Mouse (Mus musculus) myocyte (in vitro differentiated cells): Measurements from ENCODE around the gene Med9. TPM values are rescaled to one million over a fixed set of nuclear protein-coding genes. Genes with fewer than 3 reads are reported as not detected.

Experiments used
- H3K27me3 ChIP-seq: one replicate; pipeline ENCODE4 v1.6.1; 2011; ENCODE audit not compliant: control insufficient read depth, insufficient read depth, insufficient read length
- H3K36me3 ChIP-seq: one replicate; pipeline ENCODE4 v1.6.1; 2011; ENCODE audit not compliant: control insufficient read depth, insufficient read depth
- H3K4me2 ChIP-seq: one replicate; pipeline ENCODE4 v1.6.1; 2011; ENCODE audit warnings: low read depth, control low read depth
- H3K4me3 ChIP-seq: one replicate; pipeline ENCODE4 v1.5.1; 2011; ENCODE audit warnings: mild to moderate bottlenecking, control low read depth, moderate library complexity
- H3K79me2 ChIP-seq: one replicate; pipeline ENCODE4 v1.6.1; 2011; ENCODE audit not compliant: control insufficient read depth, insufficient read depth
- H3ac ChIP-seq: one replicate; pipeline ENCODE4 v1.6.1; 2011; ENCODE audit not compliant: control insufficient read depth, insufficient read length
- CEBPB ChIP-seq: IDR thresholded peaks from 2 replicates; pipeline ENCODE4 v1.6.1; 2011; ENCODE audit warnings: mild to moderate bottlenecking, moderate library complexity; ENCODE audit not compliant: poor library complexity, insufficient read depth, severe bottlenecking
- E2F4 ChIP-seq: IDR thresholded peaks from one replicate; pipeline ENCODE4 v1.6.1; 2011; ENCODE audit warnings: mild to moderate bottlenecking, control low read depth, moderate library complexity; ENCODE audit not compliant: insufficient read depth
- MAX ChIP-seq: IDR thresholded peaks from one replicate; pipeline ENCODE4 v1.6.1; 2011; ENCODE audit warnings: low read depth, mild to moderate bottlenecking, control low read depth
- MYOD1 ChIP-seq, 3 experiments: IDR thresholded peaks; one replicate each; pipeline ENCODE4 v1.6.1; 2011; ENCODE audit warnings: control low read depth in 2 of 3, low read depth in 2 of 3, mild to moderate bottlenecking in 2 of 3, moderate library complexity in 1 of 3; ENCODE audit not compliant: insufficient read length in 2 of 3, control insufficient read depth in 1 of 3
- MYOG ChIP-seq, 3 experiments: IDR thresholded peaks; one replicate each; pipeline ENCODE4 v1.6.1; 2011; ENCODE audit warnings: control low read depth in 2 of 3, low read depth in 2 of 3, mild to moderate bottlenecking in 2 of 3; ENCODE audit not compliant: insufficient read length in 2 of 3, control insufficient read depth in 1 of 3, insufficient read depth in 1 of 3
- POLR2A ChIP-seq: IDR thresholded peaks from one replicate; pipeline ENCODE4 v1.6.1; 2011; ENCODE audit warnings: low read depth, mild to moderate bottlenecking, control low read depth, moderate library complexity; ENCODE audit not compliant: insufficient read length
- POLR2AphosphoS2 ChIP-seq: IDR thresholded peaks from one replicate; pipeline ENCODE4 v1.6.1; 2011; ENCODE audit warnings: low read depth, control low read depth; ENCODE audit not compliant: insufficient read length
- REST ChIP-seq: IDR thresholded peaks from one replicate; pipeline ENCODE4 v1.6.1; 2011; ENCODE audit warnings: mild to moderate bottlenecking, control low read depth, moderate library complexity; ENCODE audit not compliant: insufficient read depth, insufficient read length
- SRF ChIP-seq: IDR thresholded peaks from one replicate; pipeline ENCODE4 v1.6.1; 2011; ENCODE audit warnings: low read depth; ENCODE audit not compliant: control insufficient read depth, insufficient read length
- TCF12 ChIP-seq: IDR thresholded peaks from one replicate; pipeline ENCODE4 v1.6.1; 2011; ENCODE audit warnings: mild to moderate bottlenecking, control low read depth; ENCODE audit not compliant: poor library complexity, insufficient read depth, severe bottlenecking
- TCF3 ChIP-seq: IDR thresholded peaks from one replicate; pipeline ENCODE4 v1.6.1; 2011; ENCODE audit warnings: low read depth, control low read depth; ENCODE audit not compliant: insufficient read length
- USF1 ChIP-seq: IDR thresholded peaks from one replicate; pipeline ENCODE4 v1.6.1; 2011; ENCODE audit warnings: low read depth, mild to moderate bottlenecking, control low read depth, moderate library complexity
- polyA plus RNA-seq: library from polyadenylated mRNA; unstranded; fragments of >200 nt; fragmentation: generic; extraction: Trizol; gene quantifications from one replicate; pipeline ENCODE4 v1.2.1, GENCODE M21; 2012; ENCODE audit warnings: missing spikeins

Gene Med9
- polyA plus RNA-seq, 1 experiment, result 41.6 TPM

GRCm38 (mm10) chr11:59918014-59918413, 30.0 kb upstream of the Med9 start:
- Histone ChIP-seq H3K27me3 (peaks cover 8% of the 10 kb centered on the region), H3K4me2 (no peak overlapping the region), H3K79me2 (no peaks in the 10 kb centered on the region), H3K36me3 (no peaks in the 10 kb centered on the region), H3K4me3 (no peak overlapping the region), H3ac (no peak overlapping the region)
- TF ChIP-seq MYOD1 (IDR thresholded peaks at IDR 0.05; ENCODE audit: control insufficient read depth in 1 of 3, insufficient read length in 2 of 3, low read depth in 2 of 3) (no peak), USF1 (no peak), MYOG (IDR thresholded peaks at IDR 0.05; ENCODE audit: control insufficient read depth in 1 of 3, insufficient read depth in 1 of 3, insufficient read length in 2 of 3, low read depth in 2 of 3) (no peak), REST (no peak)

GRCm38 (mm10) chr11:59919401-59919800, 28.6 kb upstream of the Med9 start:
- Histone ChIP-seq H3ac (no peak overlapping the region), H3K4me3 (no peak overlapping the region), H3K27me3 (peaks cover 8% of the 10 kb centered on the region), H3K36me3 (no peaks in the 10 kb centered on the region), H3K79me2 (no peaks in the 10 kb centered on the region), H3K4me2 (no peak overlapping the region)
- no peak for TF ChIP-seq TCF12
- TF ChIP-seq E2F4, result no peak
- TF ChIP-seq MYOD1 (IDR thresholded peaks at IDR 0.05; ENCODE audit: control insufficient read depth in 1 of 3, insufficient read length in 2 of 3, low read depth in 2 of 3), result no peak
- TF ChIP-seq MYOG (IDR thresholded peaks at IDR 0.05; ENCODE audit: control insufficient read depth in 1 of 3, insufficient read depth in 1 of 3, insufficient read length in 2 of 3, low read depth in 2 of 3), result no peak
- TF ChIP-seq REST, result no peak
- TF ChIP-seq MAX, result no peak
- TF ChIP-seq USF1, result no peak
- TF ChIP-seq TCF3, result no peak
- TF ChIP-seq POLR2A, result no peak

- Histone ChIP-seq H3K79me2 (no peaks in the 10 kb centered on the region), H3K4me2 (no peak overlapping the region), H3K36me3 (no peaks in the 10 kb centered on the region), H3K4me3 (no peak overlapping the region), H3K27me3 (peaks cover 6% of the 10 kb centered on the region), H3ac (no peak overlapping the region)
- TF ChIP-seq USF1 (no peak), TCF3 (no peak), MYOD1 (IDR thresholded peaks at IDR 0.05; ENCODE audit: control insufficient read depth in 1 of 3, insufficient read length in 2 of 3, low read depth in 2 of 3) (no peak), MYOG (IDR thresholded peaks at IDR 0.05; ENCODE audit: control insufficient read depth in 1 of 3, insufficient read depth in 1 of 3, insufficient read length in 2 of 3, low read depth in 2 of 3) (no peak), E2F4 (no peak), POLR2A (no peak), TCF12 (no peak), MAX (no peak), POLR2AphosphoS2 (no peak), CEBPB (no peak), SRF (no peak), REST (no peak)
These were observed 27.7 kb upstream of the Med9 start for GRCm38 (mm10) chr11:59920331-59920730.

- no peak overlapping the region for H3ac ChIP-seq
- TF ChIP-seq E2F4 (no peak), SRF (no peak), CEBPB (no peak), TCF12 (no peak), MAX (no peak), MYOG (IDR thresholded peaks at IDR 0.05; ENCODE audit: control insufficient read depth in 1 of 3, insufficient read depth in 1 of 3, insufficient read length in 2 of 3, low read depth in 2 of 3) (no peak), TCF3 (no peak), POLR2A (no peak), USF1 (no peak), MYOD1 (IDR thresholded peaks at IDR 0.05; ENCODE audit: control insufficient read depth in 1 of 3, insufficient read length in 2 of 3, low read depth in 2 of 3) (no peak), REST (no peak), POLR2AphosphoS2 (no peak)
- no peak overlapping the region for H3K4me3 ChIP-seq
- no peak overlapping the region for H3K4me2 ChIP-seq
- no peaks in the 10 kb centered on the region for H3K79me2 ChIP-seq
- H3K36me3 ChIP-seq, result no peaks in the 10 kb centered on the region
- H3K27me3 ChIP-seq, result peaks cover 5% of the 10 kb centered on the region
These were observed 26.7 kb upstream of the Med9 start for GRCm38 (mm10) chr11:59921265-59921664.

GRCm38 (mm10) chr11:59930031-59930430, 18.0 kb upstream of the Med9 start:
- Histone ChIP-seq H3K79me2 (no peaks in the 10 kb centered on the region), H3K4me3 (no peak overlapping the region), H3K4me2 (no peak overlapping the region), H3ac (no peak overlapping the region), H3K27me3 (peaks cover 44% of the 10 kb centered on the region), H3K36me3 (no peaks in the 10 kb centered on the region)
- no peak for TF ChIP-seq MAX
- TF ChIP-seq POLR2A, result no peak
- no peak for TF ChIP-seq USF1
- TF ChIP-seq MYOD1 (IDR thresholded peaks at IDR 0.05; ENCODE audit: control insufficient read depth in 1 of 3, insufficient read length in 2 of 3, low read depth in 2 of 3), result no peak
- TF ChIP-seq TCF3, result no peak
- no peak for TF ChIP-seq POLR2AphosphoS2
- TF ChIP-seq E2F4, result no peak
- TF ChIP-seq REST, result no peak
- TF ChIP-seq CEBPB, result no peak
